Mouse (Mus musculus): ENCODE data around the gene Shisa6.
"Not testable (repeated sequence)": the region's sequence is repeated elsewhere in the genome, so short reads cannot be mapped to it uniquely, and the experiment has no call there.

DNA sequence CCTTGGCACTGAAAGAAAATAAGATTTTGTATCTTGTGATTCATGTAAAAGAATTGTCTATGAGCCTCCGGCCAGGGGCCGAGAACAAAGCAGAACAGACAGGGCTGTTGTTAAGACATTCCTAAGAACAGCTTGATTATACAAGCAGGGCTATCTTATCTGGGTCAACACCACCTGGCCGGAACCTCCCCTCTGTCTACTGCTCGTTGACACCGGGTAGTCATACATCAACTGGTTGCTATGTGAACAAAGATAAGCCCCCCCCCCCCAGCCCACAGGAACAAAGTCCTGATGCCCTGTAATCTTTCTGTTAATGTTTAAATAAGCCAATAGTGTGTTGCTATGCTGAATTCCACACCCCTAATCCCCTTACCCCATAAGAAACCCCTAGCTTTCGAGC is 117.0 kb downstream of the Shisa6 start:
- not testable (repeated sequence) for TF ChIP-seq POLR2A (IDR thresholded peaks at IDR 0.05; ENCODE audit: insufficient read depth, low read length); EP300 (IDR thresholded peaks at IDR 0.05; ENCODE audit: insufficient read depth, low read depth, low read length)
